Mouse (Mus musculus) thymus, postnatal 0 days (tissue): ENCODE results near the gene Prkag1. TPM values are rescaled to one million over a fixed set of nuclear protein-coding genes. Genes with fewer than 3 reads are reported as not detected.

Experiments used
- DNase-seq: peaks from one replicate; pipeline ENCODE4 v3.0.0-alpha.2; 2015; ENCODE audit warnings: low spot score
- polyA plus RNA-seq: library from polyadenylated mRNA; unstranded; fragments of >200 nt; fragmentation: Nextera tagmentation; extraction: Ambion mirVana; gene quantifications from 2 replicates; pipeline ENCODE4 v1.2.1, GENCODE M21; 2015

Gene Prkag1
- polyA plus RNA-seq, 1 experiment from 2014 or later: 107 TPM

- DNase-seq: no peak
Observed at GRCm38 (mm10) chr15:98796803-98797595, 34.3 kb downstream of the Prkag1 start.

- no peak for DNase-seq
Observed at GRCm38 (mm10) chr15:98793141-98793698, 38.1 kb downstream of the Prkag1 start.

DNA sequence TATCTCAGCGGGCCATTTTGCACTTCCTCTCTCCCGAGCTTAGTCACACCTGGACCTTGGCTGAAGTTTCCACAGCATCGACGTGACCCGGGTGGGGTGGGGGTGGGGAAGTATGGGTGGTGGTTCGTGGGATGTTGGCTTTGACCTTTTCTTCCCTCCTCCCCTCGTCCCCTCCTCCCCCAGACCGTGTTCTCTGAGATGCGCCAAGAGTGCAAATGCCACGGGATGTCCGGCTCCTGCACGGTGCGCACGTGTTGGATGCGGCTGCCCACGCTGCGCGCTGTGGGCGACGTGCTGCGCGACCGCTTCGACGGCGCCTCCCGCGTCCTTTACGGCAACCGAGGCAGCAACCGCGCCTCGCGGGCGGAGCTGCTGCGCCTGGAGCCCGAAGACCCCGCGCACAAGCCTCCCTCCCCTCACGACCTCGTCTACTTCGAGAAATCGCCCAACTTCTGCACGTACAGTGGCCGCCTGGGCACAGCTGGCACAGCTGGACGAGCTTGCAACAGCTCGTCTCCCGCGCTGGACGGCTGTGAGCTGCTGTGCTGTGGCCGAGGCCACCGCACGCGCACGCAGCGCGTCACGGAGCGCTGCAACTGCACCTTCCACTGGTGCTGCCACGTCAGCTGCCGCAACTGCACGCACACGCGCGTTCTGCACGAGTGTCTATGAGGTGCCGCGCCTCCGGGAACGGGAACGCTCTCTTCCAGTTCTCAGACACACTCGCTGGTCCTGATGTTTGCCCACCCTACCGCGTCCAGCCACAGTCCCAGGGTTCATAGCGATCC, 38.9 kb downstream of the Prkag1 start:
- no peak for DNase-seq

DNA sequence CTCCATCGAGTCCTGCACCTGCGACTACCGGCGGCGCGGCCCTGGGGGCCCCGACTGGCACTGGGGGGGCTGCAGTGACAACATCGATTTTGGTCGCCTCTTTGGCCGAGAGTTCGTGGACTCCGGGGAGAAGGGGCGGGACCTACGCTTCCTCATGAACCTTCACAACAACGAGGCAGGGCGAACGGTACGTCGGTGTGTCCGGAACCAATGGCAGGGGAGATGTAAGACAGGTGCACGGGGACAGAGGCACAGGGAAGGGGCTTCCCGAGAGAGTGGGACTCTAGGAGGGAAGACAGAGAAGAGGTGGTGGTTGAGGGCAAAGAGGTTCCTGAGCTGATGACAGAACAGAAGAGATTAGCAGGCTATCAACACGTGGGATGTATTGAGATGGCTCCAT, 39.5 kb downstream of the Prkag1 start:
- DNase-seq: no peak

DNA sequence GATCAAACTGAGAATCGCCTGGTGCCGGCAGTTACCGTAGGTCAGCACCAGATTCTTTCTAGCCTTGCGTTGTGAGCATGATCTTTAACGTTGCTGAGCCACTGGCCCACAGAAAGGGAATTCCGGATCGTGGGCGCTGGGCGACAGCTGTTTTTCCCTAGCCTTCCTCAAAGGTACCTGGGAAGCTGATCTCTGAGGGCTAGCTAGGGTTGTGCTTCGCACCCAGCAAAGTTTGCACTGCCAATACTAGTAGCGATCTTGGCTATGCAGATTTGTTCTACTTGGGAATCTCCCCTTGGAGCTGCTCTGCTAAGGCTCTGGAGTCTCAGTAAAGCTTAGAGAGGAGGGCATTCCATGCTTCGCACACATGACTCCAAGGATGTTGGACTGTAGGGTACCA, 40.1 kb downstream of the Prkag1 start:
- no peak for DNase-seq

DNA sequence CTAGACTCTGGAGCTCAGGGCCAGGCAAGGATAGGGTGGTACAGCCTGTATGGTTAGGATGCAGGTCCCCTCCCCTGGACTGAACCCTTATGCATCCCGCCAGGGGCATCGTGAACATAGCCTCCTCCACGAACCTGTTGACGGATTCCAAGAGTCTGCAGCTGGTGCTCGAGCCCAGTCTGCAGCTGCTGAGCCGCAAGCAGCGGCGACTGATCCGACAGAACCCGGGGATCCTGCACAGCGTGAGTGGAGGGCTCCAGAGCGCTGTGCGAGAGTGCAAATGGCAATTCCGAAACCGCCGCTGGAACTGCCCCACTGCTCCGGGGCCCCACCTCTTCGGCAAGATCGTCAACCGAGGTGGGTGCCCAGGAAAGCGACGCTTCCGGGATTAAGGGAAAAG, 40.6 kb downstream of the Prkag1 start:
- DNase-seq: no peak

DNA sequence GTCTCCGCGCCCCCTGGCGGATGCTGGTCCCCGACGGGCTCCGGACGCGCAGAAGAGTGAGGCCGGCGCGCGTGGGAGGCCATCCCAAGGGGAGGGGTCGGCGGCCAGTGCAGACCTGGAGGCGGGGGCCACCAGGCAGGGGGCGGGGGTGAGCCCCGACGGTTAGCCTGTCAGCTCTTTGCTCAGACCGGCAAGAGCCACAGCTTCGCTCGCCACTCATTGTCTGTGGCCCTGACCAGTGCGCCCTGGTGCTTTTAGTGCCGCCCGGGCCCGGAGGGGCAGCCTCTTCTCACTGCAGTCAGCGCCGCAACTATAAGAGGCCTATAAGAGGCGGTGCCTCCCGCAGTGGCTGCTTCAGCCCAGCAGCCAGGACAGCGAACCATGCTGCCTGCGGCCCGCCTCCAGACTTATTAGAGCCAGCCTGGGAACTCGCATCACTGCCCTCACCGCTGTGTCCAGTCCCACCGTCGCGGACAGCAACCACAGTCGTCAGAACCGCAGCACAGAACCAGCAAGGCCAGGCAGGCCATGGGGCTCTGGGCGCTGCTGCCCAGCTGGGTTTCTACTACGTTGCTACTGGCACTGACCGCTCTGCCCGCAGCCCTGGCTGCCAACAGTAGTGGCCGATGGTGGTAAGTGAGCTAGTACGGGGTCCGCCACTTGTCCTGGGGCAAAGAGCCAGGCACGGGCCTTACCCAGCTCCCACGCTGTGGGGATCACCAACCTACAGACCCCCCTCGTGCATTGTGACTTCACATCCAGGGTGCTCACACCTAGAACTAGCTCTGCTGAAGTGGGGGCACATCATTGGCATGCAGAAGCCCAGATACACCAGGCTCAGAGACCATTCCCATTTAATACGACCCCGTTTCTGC, 41.4 kb downstream of the Prkag1 start, which contains the start of gene Wnt1:
TSS of gene Wnt1 (plus strand) at position 197 of the 875 bp plus-strand sequence.
- peak; percentile 61 for DNase-seq

- no peak for DNase-seq
Observed at GRCm38 (mm10) chr15:98788972-98789660, 42.2 kb downstream of the Prkag1 start.

- no peak for DNase-seq
Observed at GRCm38 (mm10) chr15:98787930-98788329, 43.4 kb downstream of the Prkag1 start.

GRCm38 (mm10) chr15:98785744-98786143, 45.6 kb downstream of the Prkag1 start:
- peak; percentile 46 for DNase-seq

- DNase-seq: no peak
Observed at GRCm38 (mm10) chr15:98781166-98781565, 50.2 kb downstream of the Prkag1 start.

GRCm38 (mm10) chr15:98780573-98780972, 50.7 kb downstream of the Prkag1 start:
- no peak for DNase-seq

GRCm38 (mm10) chr15:98780075-98780474, 51.2 kb downstream of the Prkag1 start:
- DNase-seq: no peak

DNA sequence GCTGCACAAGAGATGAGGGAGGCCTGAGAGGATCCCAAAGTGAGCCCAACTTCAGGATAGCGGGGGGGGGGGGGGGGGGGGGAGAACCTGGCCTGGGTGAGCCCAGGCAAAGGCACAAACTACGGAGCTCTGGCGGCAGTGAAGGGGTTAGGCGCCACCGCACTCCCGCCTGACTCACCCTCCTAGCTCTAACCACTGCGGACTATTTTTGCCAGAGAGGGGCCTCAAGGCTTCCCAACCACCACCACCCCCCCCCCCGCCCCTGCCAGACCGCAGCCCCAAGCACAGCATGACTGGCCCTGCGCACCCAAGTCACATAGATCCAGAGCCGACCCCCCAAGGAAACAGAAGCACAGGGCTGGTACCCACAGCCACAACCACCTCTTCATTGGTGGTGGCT, 52.5 kb downstream of the Prkag1 start:
- DNase-seq: no peak

GRCm38 (mm10) chr15:98778191-98778770, 53.0 kb downstream of the Prkag1 start:
- no peak for DNase-seq

DNA sequence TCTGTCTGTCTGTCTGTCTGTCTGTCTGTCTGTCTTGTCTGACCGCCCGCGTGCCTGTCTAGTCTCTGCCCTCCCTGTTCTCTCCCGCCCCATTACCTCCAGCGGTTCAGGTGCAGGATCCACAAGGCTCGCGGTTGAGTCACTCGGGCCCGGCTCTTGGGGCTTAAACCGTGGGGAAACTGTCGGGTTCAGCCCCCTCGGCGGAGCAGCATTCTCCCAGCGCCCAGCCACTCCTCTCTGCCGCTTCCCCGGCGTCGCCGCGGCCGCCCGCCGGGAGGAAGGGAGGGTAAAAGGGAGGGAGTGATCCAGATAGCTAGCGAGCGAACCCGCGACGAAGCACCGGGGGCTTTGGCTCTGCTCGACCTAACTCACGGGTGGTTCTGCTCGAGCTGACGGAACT, 53.6 kb downstream of the Prkag1 start, which contains the start of gene Wnt10b:
TSS of gene Wnt10b (minus strand) at position 389 of the 400 bp plus-strand sequence.
- no peak for DNase-seq

GRCm38 (mm10) chr15:98777005-98777616, 54.2 kb downstream of the Prkag1 start:
- DNase-seq: no peak

DNA sequence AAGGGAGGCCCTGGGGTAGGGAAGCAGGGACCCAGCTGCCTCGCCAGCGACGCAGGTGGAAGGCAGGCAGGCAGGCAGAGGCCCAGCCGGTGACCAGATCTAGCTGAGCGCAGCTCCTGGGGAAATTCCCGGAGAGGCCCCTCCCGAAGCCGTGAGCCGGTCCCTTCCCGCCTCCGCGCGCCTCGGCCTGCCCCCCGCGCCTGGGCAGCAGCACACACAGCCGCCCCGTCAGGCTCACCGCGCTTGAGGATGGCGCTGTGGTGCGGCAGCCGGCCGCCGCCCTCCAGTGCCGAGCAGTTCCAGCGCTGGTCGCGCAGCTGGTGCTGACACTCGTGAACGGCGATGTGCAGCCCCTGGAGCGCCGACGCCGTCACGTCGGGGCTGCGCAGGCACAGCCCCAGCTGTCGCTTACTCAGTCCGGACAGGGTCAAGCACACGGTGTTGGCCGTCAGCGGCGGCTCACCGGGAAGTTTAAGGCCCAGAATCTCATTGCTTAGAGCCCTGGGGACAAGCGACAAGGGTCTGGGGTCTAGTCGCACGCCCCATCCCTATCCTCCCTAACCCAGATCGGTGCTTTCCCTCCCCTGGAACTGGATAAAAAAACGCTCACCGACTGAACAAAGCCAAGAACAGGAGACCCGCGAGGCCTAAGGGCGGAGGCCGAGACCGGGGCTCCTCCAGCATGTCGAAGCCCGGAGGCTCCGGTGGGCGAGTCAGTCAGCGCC, 54.9 kb downstream of the Prkag1 start:
- peak; percentile 62 for DNase-seq

GRCm38 (mm10) chr15:98775533-98775932, 55.8 kb downstream of the Prkag1 start:
- DNase-seq: no peak
